Mouse (Mus musculus): ENCODE measurements around the gene Cdh26. TPM values are rescaled to one million over a fixed set of nuclear protein-coding genes. Genes with fewer than 3 reads are reported as not detected.

Gene Cdh26
- polyA plus RNA-seq, 1 experiment = not detected

DNA sequence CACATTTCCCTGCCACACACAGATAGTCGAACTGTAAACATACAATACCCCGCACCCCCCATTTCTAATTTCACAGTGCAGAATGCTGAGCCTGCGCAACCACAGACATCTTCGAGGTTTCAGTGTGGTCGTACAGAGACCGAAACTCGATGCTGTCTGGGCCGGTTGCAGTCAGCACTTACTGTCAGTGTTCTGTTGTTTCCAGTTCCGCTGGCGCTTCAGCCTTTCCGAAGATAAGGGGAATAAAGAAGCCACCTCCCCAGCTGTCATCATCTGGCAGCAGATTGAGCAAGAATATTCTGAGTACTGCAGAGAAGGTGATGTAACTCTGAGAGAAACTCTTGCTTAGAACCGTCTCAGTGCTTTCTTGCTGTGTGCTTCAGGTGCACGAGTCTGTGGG is 13.9 kb upstream of the Cdh26 start:
- TF ChIP-seq REST (IDR thresholded peaks at IDR 0.05; ENCODE audit: insufficient read depth, insufficient read length) (no peak), SRF (IDR thresholded peaks at IDR 0.05; ENCODE audit: control insufficient read depth, insufficient read length, low read depth) (no peak), POLR2AphosphoS2 (IDR thresholded peaks at IDR 0.05; ENCODE audit: insufficient read length, low read depth) (no peak), MYOG (IDR thresholded peaks at IDR 0.05; ENCODE audit: control insufficient read depth in 1 of 3, insufficient read depth in 1 of 3, insufficient read length in 2 of 3, low read depth in 2 of 3) (no peak), USF1 (IDR thresholded peaks at IDR 0.05; ENCODE audit: low read depth) (no peak), CEBPB (IDR thresholded peaks at IDR 0.05; ENCODE audit: insufficient read depth, poor library complexity, severe bottlenecking) (no peak), E2F4 (IDR thresholded peaks at IDR 0.05; ENCODE audit: insufficient read depth) (no peak), TCF3 (IDR thresholded peaks at IDR 0.05; ENCODE audit: insufficient read length, low read depth) (no peak), MAX (IDR thresholded peaks at IDR 0.05; ENCODE audit: low read depth) (no peak)
- no peak overlapping the region for H3K4me2 ChIP-seq (ENCODE audit: low read depth)

GRCm38 (mm10) chr2:178416970-178417369 is 13.4 kb upstream of the Cdh26 start:
- no peak for TF ChIP-seq TCF12 (IDR thresholded peaks at IDR 0.05; ENCODE audit: insufficient read depth, poor library complexity, severe bottlenecking)
- TF ChIP-seq MYOD1 (IDR thresholded peaks at IDR 0.05; ENCODE audit: control insufficient read depth in 1 of 3, insufficient read length in 2 of 3, low read depth in 2 of 3) = no peak
- no peak for TF ChIP-seq E2F4 (IDR thresholded peaks at IDR 0.05; ENCODE audit: insufficient read depth)
- no peak for TF ChIP-seq MAX (IDR thresholded peaks at IDR 0.05; ENCODE audit: low read depth)
- no peak for TF ChIP-seq POLR2A (IDR thresholded peaks at IDR 0.05; ENCODE audit: insufficient read length, low read depth)
- TF ChIP-seq USF1 (IDR thresholded peaks at IDR 0.05; ENCODE audit: low read depth) = no peak
- no peak for TF ChIP-seq SRF (IDR thresholded peaks at IDR 0.05; ENCODE audit: control insufficient read depth, insufficient read length, low read depth)
- no peak for TF ChIP-seq CEBPB (IDR thresholded peaks at IDR 0.05; ENCODE audit: insufficient read depth, poor library complexity, severe bottlenecking)
- TF ChIP-seq MYOG (IDR thresholded peaks at IDR 0.05; ENCODE audit: control insufficient read depth in 1 of 3, insufficient read depth in 1 of 3, insufficient read length in 2 of 3, low read depth in 2 of 3) = no peak
- no peak for TF ChIP-seq POLR2AphosphoS2 (IDR thresholded peaks at IDR 0.05; ENCODE audit: insufficient read length, low read depth)
- TF ChIP-seq TCF3 (IDR thresholded peaks at IDR 0.05; ENCODE audit: insufficient read length, low read depth) = no peak
- no peak for TF ChIP-seq REST (IDR thresholded peaks at IDR 0.05; ENCODE audit: insufficient read depth, insufficient read length)
- Histone ChIP-seq H3K4me2 (ENCODE audit: low read depth) (no peak overlapping the region), H3K79me2 (ENCODE audit: control insufficient read depth, insufficient read depth) (no peaks in the 10 kb centered on the region)

More for the DNA sequence above, 13.9 kb upstream of the Cdh26 start:
- no peak overlapping the region for H3K4me3 ChIP-seq
- H3K36me3 ChIP-seq (ENCODE audit: control insufficient read depth, insufficient read depth) = no peaks in the 10 kb centered on the region
- no peak overlapping the region for H3ac ChIP-seq (ENCODE audit: control insufficient read depth, insufficient read length)
- no peaks in the 10 kb centered on the region for H3K27me3 ChIP-seq (ENCODE audit: control insufficient read depth, insufficient read depth, insufficient read length)
- no peaks in the 10 kb centered on the region for H3K79me2 ChIP-seq (ENCODE audit: control insufficient read depth, insufficient read depth)

GRCm38 (mm10) chr2:178420576-178420975 is 9.8 kb upstream of the Cdh26 start:
- H3ac ChIP-seq (ENCODE audit: control insufficient read depth, insufficient read length) = no peak overlapping the region
- TF ChIP-seq MAX (IDR thresholded peaks at IDR 0.05; ENCODE audit: low read depth) (no peak), MYOG (IDR thresholded peaks at IDR 0.05; ENCODE audit: control insufficient read depth in 1 of 3, insufficient read depth in 1 of 3, insufficient read length in 2 of 3, low read depth in 2 of 3) (no peak), MYOD1 (IDR thresholded peaks at IDR 0.05; ENCODE audit: control insufficient read depth in 1 of 3, insufficient read length in 2 of 3, low read depth in 2 of 3) (no peak), POLR2AphosphoS2 (IDR thresholded peaks at IDR 0.05; ENCODE audit: insufficient read length, low read depth) (no peak), REST (IDR thresholded peaks at IDR 0.05; ENCODE audit: insufficient read depth, insufficient read length) (no peak), POLR2A (IDR thresholded peaks at IDR 0.05; ENCODE audit: insufficient read length, low read depth) (no peak), E2F4 (IDR thresholded peaks at IDR 0.05; ENCODE audit: insufficient read depth) (no peak), TCF12 (IDR thresholded peaks at IDR 0.05; ENCODE audit: insufficient read depth, poor library complexity, severe bottlenecking) (no peak), CEBPB (IDR thresholded peaks at IDR 0.05; ENCODE audit: insufficient read depth, poor library complexity, severe bottlenecking) (no peak), TCF3 (IDR thresholded peaks at IDR 0.05; ENCODE audit: insufficient read length, low read depth) (no peak), SRF (IDR thresholded peaks at IDR 0.05; ENCODE audit: control insufficient read depth, insufficient read length, low read depth) (no peak), USF1 (IDR thresholded peaks at IDR 0.05; ENCODE audit: low read depth) (no peak)
- H3K79me2 ChIP-seq (ENCODE audit: control insufficient read depth, insufficient read depth) = no peaks in the 10 kb centered on the region
- H3K4me2 ChIP-seq (ENCODE audit: low read depth) = no peak overlapping the region
- no peaks in the 10 kb centered on the region for H3K36me3 ChIP-seq (ENCODE audit: control insufficient read depth, insufficient read depth)
- H3K27me3 ChIP-seq (ENCODE audit: control insufficient read depth, insufficient read depth, insufficient read length) = no peaks in the 10 kb centered on the region
- H3K4me3 ChIP-seq = no peak overlapping the region

More at GRCm38 (mm10) chr2:178416970-178417369, 13.4 kb upstream of the Cdh26 start:
- Histone ChIP-seq H3ac (ENCODE audit: control insufficient read depth, insufficient read length) (no peak overlapping the region), H3K27me3 (ENCODE audit: control insufficient read depth, insufficient read depth, insufficient read length) (no peaks in the 10 kb centered on the region), H3K4me3 (no peak overlapping the region), H3K36me3 (ENCODE audit: control insufficient read depth, insufficient read depth) (no peaks in the 10 kb centered on the region)

DNA sequence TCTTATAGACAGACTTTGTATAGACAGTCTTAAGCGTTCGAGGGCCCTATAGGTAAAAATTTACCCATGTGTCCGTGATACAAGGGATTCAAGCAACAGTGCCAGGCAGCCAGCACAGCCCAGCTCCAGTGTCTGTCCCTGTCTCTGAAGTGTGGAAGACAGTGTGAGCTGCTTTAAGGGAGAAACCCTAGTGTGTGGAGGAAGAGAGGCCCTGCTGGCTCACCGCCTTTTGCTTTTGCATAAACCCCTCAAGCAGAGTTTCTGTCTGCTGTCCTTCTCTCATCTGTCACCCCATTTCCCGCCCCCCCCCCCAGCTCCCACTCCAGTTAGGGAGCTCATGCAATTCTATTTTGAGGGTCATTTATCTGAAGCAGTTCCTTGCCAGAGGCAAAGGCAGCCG is 8.7 kb upstream of the Cdh26 start:
- Histone ChIP-seq H3K27me3 (ENCODE audit: control insufficient read depth, insufficient read depth, insufficient read length) (no peaks in the 10 kb centered on the region), H3K4me2 (ENCODE audit: low read depth) (no peak overlapping the region), H3K36me3 (ENCODE audit: control insufficient read depth, insufficient read depth) (no peaks in the 10 kb centered on the region), H3K79me2 (ENCODE audit: control insufficient read depth, insufficient read depth) (no peaks in the 10 kb centered on the region), H3K4me3 (no peak overlapping the region), H3ac (ENCODE audit: control insufficient read depth, insufficient read length) (no peak overlapping the region)
- TF ChIP-seq CEBPB (IDR thresholded peaks at IDR 0.05; ENCODE audit: insufficient read depth, poor library complexity, severe bottlenecking) (no peak), MYOG (IDR thresholded peaks at IDR 0.05; ENCODE audit: control insufficient read depth in 1 of 3, insufficient read depth in 1 of 3, insufficient read length in 2 of 3, low read depth in 2 of 3) (no peak), TCF3 (IDR thresholded peaks at IDR 0.05; ENCODE audit: insufficient read length, low read depth) (no peak), POLR2A (IDR thresholded peaks at IDR 0.05; ENCODE audit: insufficient read length, low read depth) (no peak), POLR2AphosphoS2 (IDR thresholded peaks at IDR 0.05; ENCODE audit: insufficient read length, low read depth) (no peak), SRF (IDR thresholded peaks at IDR 0.05; ENCODE audit: control insufficient read depth, insufficient read length, low read depth) (no peak), MYOD1 (IDR thresholded peaks at IDR 0.05; ENCODE audit: control insufficient read depth in 1 of 3, insufficient read length in 2 of 3, low read depth in 2 of 3) (no peak), E2F4 (IDR thresholded peaks at IDR 0.05; ENCODE audit: insufficient read depth) (no peak), USF1 (IDR thresholded peaks at IDR 0.05; ENCODE audit: low read depth) (no peak), REST (IDR thresholded peaks at IDR 0.05; ENCODE audit: insufficient read depth, insufficient read length) (no peak), TCF12 (IDR thresholded peaks at IDR 0.05; ENCODE audit: insufficient read depth, poor library complexity, severe bottlenecking) (no peak), MAX (IDR thresholded peaks at IDR 0.05; ENCODE audit: low read depth) (no peak)

Measured in myocyte (in vitro differentiated cells).